Mouse (Mus musculus): ENCODE data around the gene Mafk.
A peak's percentile ranks its signal among the peaks of the same experiment; 100 is the strongest.

Gene Mafk

DNA sequence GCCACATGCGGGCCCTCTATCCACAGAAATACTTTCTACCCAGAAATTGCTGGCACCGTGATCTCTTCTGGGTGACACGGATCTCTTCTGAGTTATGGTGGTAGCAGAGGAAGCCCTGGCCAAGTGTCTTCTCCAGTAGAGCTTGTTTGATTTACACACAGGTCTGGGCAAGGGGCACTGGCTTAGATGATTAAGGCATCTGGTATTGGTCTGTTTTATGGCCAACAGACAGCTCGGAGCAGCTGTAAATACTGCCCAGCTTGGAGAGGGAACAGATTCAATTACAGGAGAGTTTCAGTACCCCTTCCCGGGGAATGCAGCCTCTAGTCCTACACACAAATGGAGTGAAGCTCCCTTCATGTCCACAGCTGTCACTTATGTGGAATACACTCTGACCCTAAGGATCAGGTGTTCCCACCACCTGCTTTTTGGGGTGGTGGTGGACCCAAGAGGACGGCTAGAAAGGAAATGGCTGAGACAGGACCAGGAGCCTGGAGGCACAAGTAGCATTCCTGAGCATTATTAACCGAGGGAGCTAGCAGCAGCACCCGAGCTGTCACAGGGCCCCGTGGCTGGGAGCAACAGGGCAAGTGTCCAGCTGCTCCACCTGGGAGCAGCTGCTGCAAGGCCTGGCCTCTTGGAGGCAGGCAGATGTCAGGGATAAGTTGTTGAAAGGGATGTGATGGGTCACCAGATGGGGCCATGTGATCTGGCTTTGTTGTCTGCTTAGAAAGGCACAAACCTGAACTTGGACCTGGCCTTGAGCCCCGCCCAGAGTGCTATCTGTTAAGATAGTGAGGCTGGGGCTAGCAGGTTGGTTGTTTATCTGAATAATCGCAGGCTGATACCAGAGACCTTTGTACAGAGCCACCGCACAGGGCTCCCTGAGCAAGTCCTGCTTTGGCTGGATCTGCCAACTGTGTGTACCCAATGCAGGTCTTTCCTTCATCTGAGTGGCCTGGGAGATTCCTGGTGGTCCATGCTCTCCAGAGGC is 30.4 kb downstream of the Mafk start:
- no peak for DNase-seq

DNA sequence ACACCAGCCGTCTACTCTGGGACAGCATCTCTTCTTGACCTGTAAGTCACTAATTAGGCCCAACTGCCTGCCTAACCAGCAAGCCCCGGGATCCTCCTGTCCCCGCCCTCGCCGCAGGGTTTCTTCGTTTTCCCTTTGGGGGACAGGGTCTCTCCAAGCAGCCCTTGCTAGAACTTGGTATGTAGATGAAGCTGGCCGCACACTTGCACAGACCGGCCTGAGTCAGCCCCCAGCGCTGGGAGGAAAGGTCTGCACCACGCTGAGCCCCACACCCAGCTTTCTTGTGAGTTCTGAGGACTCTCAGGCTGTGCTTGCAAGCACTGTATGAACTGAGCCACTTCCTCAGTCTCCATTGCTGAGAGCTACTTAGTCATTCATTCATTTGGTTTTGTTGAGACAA is 33.2 kb downstream of the Mafk start:
- no peak for DNase-seq

- no peak for DNase-seq
Observed at GRCm38 (mm10) chr5:139825947-139826346, 34.6 kb downstream of the Mafk start.

DNA sequence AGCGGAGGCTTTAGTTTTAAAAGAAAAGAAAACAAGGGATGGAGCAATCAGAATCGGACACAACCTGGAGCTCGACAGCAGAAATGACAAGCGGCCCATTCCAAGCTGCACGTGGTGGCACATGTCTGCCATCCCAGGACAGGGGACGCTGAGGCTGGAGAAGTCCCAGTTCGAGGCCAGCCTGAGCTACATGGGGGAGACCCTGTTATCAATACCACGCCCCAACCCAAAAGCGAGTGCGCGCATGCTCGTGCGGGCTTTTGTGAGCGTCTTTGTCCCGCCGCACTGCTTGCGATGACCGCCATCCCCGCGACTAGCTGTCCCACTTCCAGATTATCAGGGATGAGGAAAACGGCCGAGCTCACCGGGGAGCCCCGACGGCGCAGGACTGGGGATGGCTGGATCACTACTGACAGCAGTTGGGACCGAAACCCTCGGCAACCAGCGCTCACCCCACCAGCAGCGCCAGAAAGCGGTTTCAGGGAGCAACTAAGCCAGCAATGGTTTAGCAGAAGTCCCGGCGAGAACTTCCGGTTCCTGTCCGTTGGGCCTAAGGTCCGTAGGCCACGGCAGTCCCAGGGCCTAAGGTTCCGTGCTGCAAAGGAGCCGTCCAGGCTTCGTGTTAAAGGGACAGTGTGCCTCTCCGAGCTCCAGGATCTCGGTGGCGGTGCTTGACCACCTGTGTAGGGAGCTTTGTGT is 35.2 kb downstream of the Mafk start, which contains the start of the genes Gm26938 and Psmg3:
Gene Gm26938, minus strand, starts transcription at position 51 of the 699 bp plus-strand sequence.
Gene Psmg3, minus strand, starts transcription at position 529 of the 699 bp plus-strand sequence.
- peak; percentile 78 to 93 for DNase-seq

DNA sequence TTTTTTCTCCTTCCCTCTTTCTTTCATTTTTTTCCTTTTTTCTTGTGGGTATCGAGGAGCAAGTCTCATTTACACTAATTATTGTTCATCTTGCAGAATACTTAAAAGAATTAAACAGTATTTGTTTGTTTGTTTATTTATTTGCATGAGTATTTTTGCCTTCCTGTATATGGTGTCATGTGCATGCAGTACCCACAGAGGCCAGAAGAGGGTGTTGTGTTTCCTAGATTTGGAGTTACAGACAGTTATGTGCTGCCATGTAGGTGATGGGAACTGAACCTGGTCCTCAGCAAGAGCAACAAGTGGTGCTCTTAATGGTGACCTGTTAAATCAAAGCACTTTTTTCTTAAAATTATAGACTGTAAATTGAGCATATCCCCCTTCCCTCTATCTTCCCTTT is 36.3 kb downstream of the Mafk start:
- DNase-seq, result peak in 1 of 2 experiments; percentile 21

- DNase-seq, result no peak
Observed at GRCm38 (mm10) chr5:139829384-139829783, 38.1 kb downstream of the Mafk start.

GRCm38 (mm10) chr5:139830734-139831133 is 39.4 kb downstream of the Mafk start:
- DNase-seq, result no peak

- DNase-seq, result no peak
Observed at GRCm38 (mm10) chr5:139832125-139832524, 40.8 kb downstream of the Mafk start.

- no peak for DNase-seq
Observed at GRCm38 (mm10) chr5:139835706-139836105, 44.4 kb downstream of the Mafk start.

- peak; percentile 45 to 71 for DNase-seq
Observed at GRCm38 (mm10) chr5:139838476-139838892, 47.2 kb downstream of the Mafk start.

DNA sequence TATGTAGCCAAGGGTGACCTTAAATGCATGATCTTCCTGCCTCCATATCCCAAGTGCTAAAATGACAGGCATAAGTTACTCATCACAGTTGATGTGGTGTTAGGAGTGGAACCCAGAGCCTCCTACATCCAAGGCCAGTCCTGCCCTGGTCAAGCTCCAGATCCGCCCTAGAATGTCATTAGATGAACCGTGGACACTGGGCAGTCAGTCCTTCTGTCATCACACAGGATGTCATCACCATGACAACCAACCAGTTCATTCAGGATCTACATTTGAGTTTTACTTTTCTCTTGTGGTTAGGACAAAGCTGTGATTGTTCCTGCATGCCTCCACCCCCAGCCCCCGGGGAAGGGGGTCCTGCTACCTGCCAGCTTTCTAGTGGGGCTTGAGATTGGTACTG is 47.8 kb downstream of the Mafk start:
- no peak for DNase-seq

GRCm38 (mm10) chr5:139849626-139850320 is 58.5 kb downstream of the Mafk start:
- no peak for DNase-seq

All from cerebellum, adult 18-20 months (tissue).